In genomic region chr16:33410605-33411004, GRCm38 (mm10) we compare ENCODE assay signal across 25 mouse cellular contexts.
"Had no signal": no experiment of that assay in that cellular context is flagged by ENCODE, and none has a peak within 500 bp of the region (broad histone marks: within the 10 kb centered on the region; RNA-seq: fewer than 3 reads in every experiment).

No protein-coding gene starts in this region.

- H3K9ac ChIP-seq: hindbrain, embryonic 13.5 days; hindbrain, embryonic 15.5 days; kidney, embryonic 15.5 days; limb, embryonic 13.5 days; limb, embryonic 15.5 days; liver, embryonic 13.5 days; liver, embryonic 15.5 days had no signal

- ATAC-seq: hindbrain, postnatal 0 days; intestine, embryonic 16.5 days had no signal

- H3K27me3 ChIP-seq: hindbrain, embryonic 13.5 days; hindbrain, embryonic 15.5 days; kidney, embryonic 15.5 days; limb, embryonic 13.5 days; limb, embryonic 15.5 days; liver, embryonic 13.5 days; liver, embryonic 15.5 days had no signal

- DNase-seq: gastrocnemius, adult 2 months; gastrocnemius, postnatal 10 days; gastrocnemius, postnatal 25 days; heart, adult 2 months; heart, postnatal 14 days; heart, postnatal 36 days; kidney, adult 11 months; kidney, adult 2 months; kidney, adult 9 months; kidney, postnatal 14 days; kidney, postnatal 36 days; layer of hippocampus, adult 9-11 months; layer of hippocampus, postnatal 36 days; left cerebral cortex, postnatal 4 days; liver, embryonic 13.5 days had no signal

- H3K36me3 ChIP-seq: hindbrain, embryonic 13.5 days; hindbrain, embryonic 15.5 days; kidney, embryonic 15.5 days; limb, embryonic 13.5 days; limb, embryonic 15.5 days; liver, embryonic 13.5 days; liver, embryonic 15.5 days had no signal

- H3K9me3 ChIP-seq: hindbrain, embryonic 13.5 days; hindbrain, embryonic 15.5 days; kidney, embryonic 15.5 days; limb, embryonic 13.5 days; limb, embryonic 15.5 days; liver, embryonic 13.5 days; liver, embryonic 15.5 days had no signal

- H3K27ac ChIP-seq: gastrocnemius, adult 2 months; heart, adult 2 months; hindbrain, embryonic 13.5 days; hindbrain, embryonic 15.5 days; hindbrain, postnatal 0 days; kidney, embryonic 15.5 days; kidney, postnatal 0 days; limb, embryonic 13.5 days; limb, embryonic 15.5 days; liver, embryonic 13.5 days; liver, embryonic 15.5 days had no signal

- H3K4me2 ChIP-seq: heart, embryonic 11.5 days; hindbrain, embryonic 13.5 days; hindbrain, embryonic 15.5 days; kidney, embryonic 15.5 days; limb, embryonic 13.5 days; limb, embryonic 15.5 days; liver, embryonic 13.5 days; liver, embryonic 15.5 days had no signal

- H3K4me3 ChIP-seq: gastrocnemius, adult 2 months; heart, adult 2 months; hindbrain, embryonic 13.5 days; hindbrain, embryonic 15.5 days; kidney, embryonic 15.5 days; limb, embryonic 13.5 days; limb, embryonic 15.5 days; liver, embryonic 13.5 days; liver, embryonic 15.5 days had no signal
